Mouse (Mus musculus) myocyte (in vitro differentiated cells): ENCODE results near the gene Ppt2. TPM values are rescaled to one million over a fixed set of nuclear protein-coding genes. Genes with fewer than 3 reads are reported as not detected.

ENCODE experiments used
- H3K27me3 ChIP-seq: one replicate; pipeline ENCODE4 v1.6.1; 2011; ENCODE audit not compliant: control insufficient read depth, insufficient read depth, insufficient read length
- H3K36me3 ChIP-seq: one replicate; pipeline ENCODE4 v1.6.1; 2011; ENCODE audit not compliant: control insufficient read depth, insufficient read depth
- H3K4me2 ChIP-seq: one replicate; pipeline ENCODE4 v1.6.1; 2011; ENCODE audit warnings: low read depth, control low read depth
- H3K4me3 ChIP-seq: one replicate; pipeline ENCODE4 v1.5.1; 2011; ENCODE audit warnings: mild to moderate bottlenecking, control low read depth, moderate library complexity
- H3K79me2 ChIP-seq: one replicate; pipeline ENCODE4 v1.6.1; 2011; ENCODE audit not compliant: control insufficient read depth, insufficient read depth
- H3ac ChIP-seq: one replicate; pipeline ENCODE4 v1.6.1; 2011; ENCODE audit not compliant: control insufficient read depth, insufficient read length
- CEBPB ChIP-seq: IDR thresholded peaks from 2 replicates; pipeline ENCODE4 v1.6.1; 2011; ENCODE audit warnings: mild to moderate bottlenecking, moderate library complexity; ENCODE audit not compliant: poor library complexity, insufficient read depth, severe bottlenecking
- E2F4 ChIP-seq: IDR thresholded peaks from one replicate; pipeline ENCODE4 v1.6.1; 2011; ENCODE audit warnings: mild to moderate bottlenecking, control low read depth, moderate library complexity; ENCODE audit not compliant: insufficient read depth
- MAX ChIP-seq: IDR thresholded peaks from one replicate; pipeline ENCODE4 v1.6.1; 2011; ENCODE audit warnings: low read depth, mild to moderate bottlenecking, control low read depth
- MYOD1 ChIP-seq, 3 experiments: IDR thresholded peaks; one replicate each; pipeline ENCODE4 v1.6.1; 2011; ENCODE audit warnings: control low read depth in 2 of 3, low read depth in 2 of 3, mild to moderate bottlenecking in 2 of 3, moderate library complexity in 1 of 3; ENCODE audit not compliant: insufficient read length in 2 of 3, control insufficient read depth in 1 of 3
- MYOG ChIP-seq, 3 experiments: IDR thresholded peaks; one replicate each; pipeline ENCODE4 v1.6.1; 2011; ENCODE audit warnings: control low read depth in 2 of 3, low read depth in 2 of 3, mild to moderate bottlenecking in 2 of 3; ENCODE audit not compliant: insufficient read length in 2 of 3, control insufficient read depth in 1 of 3, insufficient read depth in 1 of 3
- POLR2A ChIP-seq: IDR thresholded peaks from one replicate; pipeline ENCODE4 v1.6.1; 2011; ENCODE audit warnings: low read depth, mild to moderate bottlenecking, control low read depth, moderate library complexity; ENCODE audit not compliant: insufficient read length
- POLR2AphosphoS2 ChIP-seq: IDR thresholded peaks from one replicate; pipeline ENCODE4 v1.6.1; 2011; ENCODE audit warnings: low read depth, control low read depth; ENCODE audit not compliant: insufficient read length
- REST ChIP-seq: IDR thresholded peaks from one replicate; pipeline ENCODE4 v1.6.1; 2011; ENCODE audit warnings: mild to moderate bottlenecking, control low read depth, moderate library complexity; ENCODE audit not compliant: insufficient read depth, insufficient read length
- SRF ChIP-seq: IDR thresholded peaks from one replicate; pipeline ENCODE4 v1.6.1; 2011; ENCODE audit warnings: low read depth; ENCODE audit not compliant: control insufficient read depth, insufficient read length
- TCF12 ChIP-seq: IDR thresholded peaks from one replicate; pipeline ENCODE4 v1.6.1; 2011; ENCODE audit warnings: mild to moderate bottlenecking, control low read depth; ENCODE audit not compliant: poor library complexity, insufficient read depth, severe bottlenecking
- TCF3 ChIP-seq: IDR thresholded peaks from one replicate; pipeline ENCODE4 v1.6.1; 2011; ENCODE audit warnings: low read depth, control low read depth; ENCODE audit not compliant: insufficient read length
- USF1 ChIP-seq: IDR thresholded peaks from one replicate; pipeline ENCODE4 v1.6.1; 2011; ENCODE audit warnings: low read depth, mild to moderate bottlenecking, control low read depth, moderate library complexity
- polyA plus RNA-seq: library from polyadenylated mRNA; unstranded; fragments of >200 nt; fragmentation: generic; extraction: Trizol; gene quantifications from one replicate; pipeline ENCODE4 v1.2.1, GENCODE M21; 2012; ENCODE audit warnings: missing spikeins

Gene Ppt2
- polyA plus RNA-seq, 1 experiment, result 21.9 TPM

- Histone ChIP-seq H3ac (peak overlapping the region; percentile 8), H3K27me3 (peaks cover 25% of the 10 kb centered on the region), H3K79me2 (no peaks in the 10 kb centered on the region), H3K36me3 (no peaks in the 10 kb centered on the region), H3K4me2 (peak overlapping the region; percentile 73), H3K4me3 (peak overlapping the region; percentile 42)
- TF ChIP-seq POLR2A (peak; percentile 56), USF1 (no peak), SRF (no peak)
Observed at GRCm38 (mm10) chr17:34627093-34627942, 992 bp downstream of the Ppt2 start.

- H3K27me3 ChIP-seq, result peaks cover 19% of the 10 kb centered on the region
- peak overlapping the region; percentile 8 for H3ac ChIP-seq
- no peak for TF ChIP-seq TCF12
- TF ChIP-seq TCF3, result no peak
- TF ChIP-seq E2F4, result no peak
- TF ChIP-seq CEBPB, result no peak
- TF ChIP-seq POLR2AphosphoS2, result no peak
- TF ChIP-seq SRF, result no peak
- no peak for TF ChIP-seq REST
- no peak for TF ChIP-seq MAX
- no peak for TF ChIP-seq POLR2A
- TF ChIP-seq MYOG (IDR thresholded peaks at IDR 0.05; ENCODE audit: control insufficient read depth in 1 of 3, insufficient read depth in 1 of 3, insufficient read length in 2 of 3, low read depth in 2 of 3), result no peak
- TF ChIP-seq MYOD1 (IDR thresholded peaks at IDR 0.05; ENCODE audit: control insufficient read depth in 1 of 3, insufficient read length in 2 of 3, low read depth in 2 of 3), result no peak
- no peak for TF ChIP-seq USF1
- no peaks in the 10 kb centered on the region for H3K79me2 ChIP-seq
- peak overlapping the region; percentile 42 for H3K4me3 ChIP-seq
- H3K4me2 ChIP-seq, result peak overlapping the region; percentile 73
- H3K36me3 ChIP-seq, result no peaks in the 10 kb centered on the region
Observed at GRCm38 (mm10) chr17:34626773-34627092, 1.6 kb downstream of the Ppt2 start.

GRCm38 (mm10) chr17:34626062-34626772, 2.1 kb downstream of the Ppt2 start:
- no peaks in the 10 kb centered on the region for H3K36me3 ChIP-seq
- no peak overlapping the region for H3ac ChIP-seq
- peaks cover 14% of the 10 kb centered on the region for H3K27me3 ChIP-seq
- no peak for TF ChIP-seq POLR2A
- no peak for TF ChIP-seq TCF3
- no peak for TF ChIP-seq MYOG (IDR thresholded peaks at IDR 0.05; ENCODE audit: control insufficient read depth in 1 of 3, insufficient read depth in 1 of 3, insufficient read length in 2 of 3, low read depth in 2 of 3)
- TF ChIP-seq MYOD1 (IDR thresholded peaks at IDR 0.05; ENCODE audit: control insufficient read depth in 1 of 3, insufficient read length in 2 of 3, low read depth in 2 of 3), result no peak
- TF ChIP-seq SRF, result no peak
- no peak for TF ChIP-seq MAX
- TF ChIP-seq REST, result no peak
- TF ChIP-seq POLR2AphosphoS2, result no peak
- TF ChIP-seq USF1, result no peak
- no peaks in the 10 kb centered on the region for H3K79me2 ChIP-seq
- peak overlapping the region; percentile 73 for H3K4me2 ChIP-seq
- H3K4me3 ChIP-seq, result peak overlapping the region; percentile 42

- TF ChIP-seq E2F4 (no peak), SRF (no peak), MYOG (IDR thresholded peaks at IDR 0.05; ENCODE audit: control insufficient read depth in 1 of 3, insufficient read depth in 1 of 3, insufficient read length in 2 of 3, low read depth in 2 of 3) (no peak), POLR2AphosphoS2 (no peak), POLR2A (no peak), USF1 (no peak), REST (no peak), CEBPB (no peak), MYOD1 (IDR thresholded peaks at IDR 0.05; ENCODE audit: control insufficient read depth in 1 of 3, insufficient read length in 2 of 3, low read depth in 2 of 3) (no peak), TCF12 (no peak), MAX (no peak), TCF3 (no peak)
- H3K36me3 ChIP-seq, result no peaks in the 10 kb centered on the region
- no peak overlapping the region for H3ac ChIP-seq
Observed at GRCm38 (mm10) chr17:34624981-34625380, 3.3 kb downstream of the Ppt2 start.

More at GRCm38 (mm10) chr17:34624981-34625380, 3.3 kb downstream of the Ppt2 start:
- Histone ChIP-seq H3K27me3 (peaks cover 2% of the 10 kb centered on the region), H3K79me2 (no peaks in the 10 kb centered on the region), H3K4me3 (no peak overlapping the region), H3K4me2 (no peak overlapping the region)
